Mouse (Mus musculus): ENCODE measurements at regions not wholly inside any gene's neighbourhood (a gene's known extent, or its start where the extent isn't known, plus 50 kb on each side); places are given as distances from the start of the nearest gene placed in this dataset.
"Not testable (repeated sequence)": the region's sequence is repeated elsewhere in the genome, so short reads cannot be mapped to it uniquely, and the experiment has no call there.

GRCm38 (mm10) chr13:50954671-50955070, 146.0 kb upstream of the Spin1 start:
- no peak for TF ChIP-seq CTCF (IDR thresholded peaks at IDR 0.05)
- no peak overlapping the region for H3K27ac ChIP-seq (ENCODE audit: low read depth, low read length)
- no peaks in the 10 kb centered on the region for H3K4me1 ChIP-seq (ENCODE audit: insufficient read depth, low read length)
- WGBS, result 95% methylated on average over 6 of the region's 6 CpGs
- H3K9me3 ChIP-seq (ENCODE audit: low read length), result no peaks in the 10 kb centered on the region
- DNase-seq (ENCODE audit: low spot score) (no peak), ATAC-seq (ENCODE audit: low FRiP score) (no peak)
- H3K4me2 ChIP-seq (ENCODE audit: low read depth, low read length, poor library complexity, severe bottlenecking), result no peak overlapping the region
- H3K36me3 ChIP-seq (ENCODE audit: insufficient read depth, low read length), result no peaks in the 10 kb centered on the region
- no peak overlapping the region for H3K9ac ChIP-seq (replicated peaks; ENCODE audit: low read length, poor library complexity, severe bottlenecking)
- H3K27me3 ChIP-seq (ENCODE audit: insufficient read depth, low read length), result no peaks in the 10 kb centered on the region
- no peak overlapping the region for H3K4me3 ChIP-seq (ENCODE audit: low read depth, low read length)

DNA sequence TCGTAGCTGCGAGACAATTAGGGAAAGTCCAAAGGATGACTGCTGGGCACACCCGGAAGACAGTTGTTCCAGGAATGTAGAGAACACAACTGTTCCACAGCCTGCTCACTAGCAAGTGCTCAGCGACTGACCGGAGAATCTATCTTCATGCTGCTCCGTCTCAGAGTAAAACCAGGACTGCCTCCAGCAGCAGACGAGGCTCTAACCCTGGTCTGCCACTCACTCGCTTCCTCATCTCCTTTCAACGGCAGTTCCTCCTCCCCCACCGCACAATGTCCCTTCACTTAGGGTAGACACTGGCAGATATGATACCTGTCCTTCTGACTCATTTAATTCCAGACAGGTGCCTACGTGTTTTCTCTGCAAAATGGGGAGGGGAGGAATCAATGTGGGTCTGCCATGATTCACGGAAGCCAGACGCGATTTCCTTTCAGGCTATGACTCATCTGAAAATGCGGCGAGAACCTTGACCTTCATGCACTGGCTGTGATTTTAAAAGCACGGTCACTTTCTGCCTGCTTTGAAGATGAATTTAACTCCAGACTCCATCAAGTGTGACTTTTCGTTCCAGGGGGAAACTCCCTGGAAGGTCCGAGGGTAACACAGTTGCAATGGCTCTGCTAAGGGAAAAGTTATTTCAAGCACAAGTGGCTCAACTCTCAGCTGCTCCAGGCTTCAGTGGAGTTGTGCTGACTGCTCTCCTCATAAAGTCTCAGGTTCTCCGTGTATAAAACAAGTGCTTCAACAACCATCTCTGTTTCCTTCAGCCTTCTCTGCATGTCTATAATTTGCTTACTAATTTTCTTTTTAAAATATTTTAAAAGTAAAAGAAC, 142.4 kb upstream of the Spin1 start:
- no peak overlapping the region for H3K27ac ChIP-seq (ENCODE audit: low read depth, low read length)
- TF ChIP-seq CTCF (IDR thresholded peaks at IDR 0.05), result no peak
- no peak overlapping the region for H3K9ac ChIP-seq (replicated peaks; ENCODE audit: low read length, poor library complexity, severe bottlenecking)
- WGBS, result 71% methylated on average over 20 of the region's 20 CpGs
- H3K36me3 ChIP-seq (ENCODE audit: insufficient read depth, low read length), result no peaks in the 10 kb centered on the region
- no peaks in the 10 kb centered on the region for H3K27me3 ChIP-seq (ENCODE audit: insufficient read depth, low read length)
- H3K4me2 ChIP-seq (ENCODE audit: low read depth, low read length, poor library complexity, severe bottlenecking), result no peak overlapping the region
- H3K4me1 ChIP-seq (ENCODE audit: insufficient read depth, low read length), result no peaks in the 10 kb centered on the region
- H3K9me3 ChIP-seq (ENCODE audit: low read length), result no peaks in the 10 kb centered on the region
- H3K4me3 ChIP-seq (ENCODE audit: low read depth, low read length), result no peak overlapping the region
- ATAC-seq (ENCODE audit: low FRiP score) (no peak), DNase-seq (ENCODE audit: low spot score) (no peak)

- H3K4me1 ChIP-seq (ENCODE audit: insufficient read depth, low read length), result no peaks in the 10 kb centered on the region
- no peaks in the 10 kb centered on the region for H3K9me3 ChIP-seq (ENCODE audit: low read length)
- H3K4me2 ChIP-seq (ENCODE audit: low read depth, low read length, poor library complexity, severe bottlenecking), result no peak overlapping the region
- no peak overlapping the region for H3K9ac ChIP-seq (replicated peaks; ENCODE audit: low read length, poor library complexity, severe bottlenecking)
- H3K4me3 ChIP-seq (ENCODE audit: low read depth, low read length), result no peak overlapping the region
- no peaks in the 10 kb centered on the region for H3K27me3 ChIP-seq (ENCODE audit: insufficient read depth, low read length)
- TF ChIP-seq CTCF (IDR thresholded peaks at IDR 0.05), result no peak
- 86% methylated on average over 12 of the region's 12 CpGs for WGBS
- H3K36me3 ChIP-seq (ENCODE audit: insufficient read depth, low read length), result no peaks in the 10 kb centered on the region
- DNase-seq (ENCODE audit: low spot score) (no peak), ATAC-seq (ENCODE audit: low FRiP score) (no peak)
- no peak overlapping the region for H3K27ac ChIP-seq (ENCODE audit: low read depth, low read length)
These were observed 139.8 kb upstream of the Spin1 start for GRCm38 (mm10) chr13:50960909-50961308.

DNA sequence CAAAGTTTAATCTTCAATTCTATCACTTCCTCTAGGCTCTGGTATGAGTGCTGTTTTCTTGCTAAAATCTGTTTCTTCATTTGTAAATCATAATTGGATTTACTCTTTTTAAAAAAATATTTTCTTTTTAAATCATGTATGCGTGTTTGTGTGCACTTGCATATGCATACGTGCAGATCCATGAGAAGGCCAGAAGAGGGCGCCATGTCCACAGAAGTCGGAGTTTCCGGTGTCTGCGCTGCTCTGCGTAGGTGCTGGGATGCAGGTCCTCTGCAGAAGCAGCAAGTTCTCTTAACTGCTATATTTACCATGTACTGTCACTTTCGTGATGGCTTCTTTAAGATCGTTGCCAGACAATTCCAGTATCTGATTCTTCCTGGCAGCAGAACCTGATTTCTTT, 136.6 kb upstream of the Spin1 start:
- peak; percentile 66 for TF ChIP-seq CTCF (IDR thresholded peaks at IDR 0.05)
- 0 out of 2 replicates have a peak, but pooled peaks have one; percentile 44 for ATAC-seq (ENCODE audit: low FRiP score)
- 79% methylated on average over 9 of the region's 9 CpGs for WGBS
- no peak for DNase-seq (ENCODE audit: low spot score)
- H3K9me3 ChIP-seq (ENCODE audit: low read length), result no peaks in the 10 kb centered on the region
- no peak overlapping the region for H3K4me2 ChIP-seq (ENCODE audit: low read depth, low read length, poor library complexity, severe bottlenecking)
- H3K4me1 ChIP-seq (ENCODE audit: insufficient read depth, low read length), result no peaks in the 10 kb centered on the region
- no peaks in the 10 kb centered on the region for H3K27me3 ChIP-seq (ENCODE audit: insufficient read depth, low read length)
- no peaks in the 10 kb centered on the region for H3K36me3 ChIP-seq (ENCODE audit: insufficient read depth, low read length)
- no peak overlapping the region for H3K4me3 ChIP-seq (ENCODE audit: low read depth, low read length)
- H3K27ac ChIP-seq (ENCODE audit: low read depth, low read length), result no peak overlapping the region
- no peak overlapping the region for H3K9ac ChIP-seq (replicated peaks; ENCODE audit: low read length, poor library complexity, severe bottlenecking)

- ATAC-seq (ENCODE audit: low FRiP score); H3K27me3 ChIP-seq (ENCODE audit: insufficient read depth, low read length); H3K36me3 ChIP-seq (ENCODE audit: insufficient read depth, low read length); H3K9ac ChIP-seq (replicated peaks; ENCODE audit: low read length, poor library complexity, severe bottlenecking); H3K4me1 ChIP-seq (ENCODE audit: insufficient read depth, low read length); H3K9me3 ChIP-seq (ENCODE audit: low read length); H3K4me3 ChIP-seq (ENCODE audit: low read depth, low read length); H3K27ac ChIP-seq (ENCODE audit: low read depth, low read length); H3K4me2 ChIP-seq (ENCODE audit: low read depth, low read length, poor library complexity, severe bottlenecking); DNase-seq (ENCODE audit: low spot score): not testable (repeated sequence)
- WGBS, result 82% methylated on average over 7 of the region's 7 CpGs
These were observed 135.6 kb upstream of the Spin1 start for GRCm38 (mm10) chr13:50965041-50965440.

GRCm38 (mm10) chr13:50965678-50966077, 135.0 kb upstream of the Spin1 start:
- no peak for TF ChIP-seq CTCF (IDR thresholded peaks at IDR 0.05)
- H3K4me1 ChIP-seq (ENCODE audit: insufficient read depth, low read length), result no peaks in the 10 kb centered on the region
- no peak for ATAC-seq (ENCODE audit: low FRiP score)
- H3K9me3 ChIP-seq (ENCODE audit: low read length), result no peaks in the 10 kb centered on the region
- H3K27me3 ChIP-seq (ENCODE audit: insufficient read depth, low read length), result no peaks in the 10 kb centered on the region
- no peak overlapping the region for H3K4me2 ChIP-seq (ENCODE audit: low read depth, low read length, poor library complexity, severe bottlenecking)
- no peak overlapping the region for H3K27ac ChIP-seq (ENCODE audit: low read depth, low read length)
- no peaks in the 10 kb centered on the region for H3K36me3 ChIP-seq (ENCODE audit: insufficient read depth, low read length)
- no peak overlapping the region for H3K9ac ChIP-seq (replicated peaks; ENCODE audit: low read length, poor library complexity, severe bottlenecking)
- 69% methylated on average over 4 of the region's 4 CpGs for WGBS
- no peak for DNase-seq (ENCODE audit: low spot score)
- H3K4me3 ChIP-seq (ENCODE audit: low read depth, low read length), result no peak overlapping the region
